Mouse (Mus musculus): Measurements from ENCODE around the gene 2610528J11Rik.

DNA sequence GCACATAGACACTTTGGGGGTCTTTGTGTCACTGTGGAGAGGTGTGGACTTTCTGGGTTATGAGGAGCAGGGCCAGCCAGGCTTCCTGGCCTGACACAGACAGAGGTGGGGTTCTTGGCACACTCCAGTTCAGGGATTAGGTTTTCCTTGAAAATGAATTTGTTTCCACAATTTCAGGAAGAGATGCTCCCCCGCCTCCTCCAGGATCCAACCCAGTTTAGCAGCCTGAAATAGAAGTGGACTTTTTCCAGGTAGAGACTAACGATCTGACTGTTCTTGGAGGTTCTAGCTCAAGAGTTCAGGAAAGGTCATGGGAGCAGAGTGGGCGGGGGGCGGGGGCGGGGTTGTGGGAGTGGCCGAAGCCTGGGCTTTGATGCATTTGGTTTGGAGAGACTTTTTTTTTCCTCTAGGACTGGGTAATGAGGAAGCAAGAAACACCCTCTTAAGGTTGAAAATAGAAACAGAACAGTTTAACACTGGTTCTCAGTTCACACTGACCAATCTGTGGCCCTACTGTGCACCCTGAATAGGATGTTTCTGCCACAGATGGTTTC, 26.6 kb upstream of the 2610528J11Rik start:
- no peak for TF ChIP-seq POLR2A (IDR thresholded peaks at IDR 0.05; ENCODE audit: control insufficient read depth, low read depth, low read length)
- no peak for TF ChIP-seq CTCF (IDR thresholded peaks at IDR 0.05; ENCODE audit: control insufficient read depth, insufficient read depth, insufficient replicate concordance, low read depth, low read length)
